Mouse (Mus musculus) lung, postnatal 36 days (tissue): ENCODE measurements at regions not wholly inside any gene's neighbourhood (a gene's known extent, or its start where the extent isn't known, plus 50 kb on each side); places are given as distances from the start of the nearest gene placed in this dataset.

Experiments used
- DNase-seq: peaks from one replicate; pipeline ENCODE4 v3.0.0; 2022; ENCODE audit warnings: mixed read lengths

- no peak for DNase-seq
These were observed 723.2 kb upstream of the Zeb2 start for GRCm38 (mm10) chr2:45840389-45840788.

GRCm38 (mm10) chr2:45836546-45837221 is 719.5 kb upstream of the Zeb2 start:
- DNase-seq = no peak

- peak; percentile 2 for DNase-seq
These were observed 700.9 kb upstream of the Zeb2 start for GRCm38 (mm10) chr2:45817945-45818719.

DNA sequence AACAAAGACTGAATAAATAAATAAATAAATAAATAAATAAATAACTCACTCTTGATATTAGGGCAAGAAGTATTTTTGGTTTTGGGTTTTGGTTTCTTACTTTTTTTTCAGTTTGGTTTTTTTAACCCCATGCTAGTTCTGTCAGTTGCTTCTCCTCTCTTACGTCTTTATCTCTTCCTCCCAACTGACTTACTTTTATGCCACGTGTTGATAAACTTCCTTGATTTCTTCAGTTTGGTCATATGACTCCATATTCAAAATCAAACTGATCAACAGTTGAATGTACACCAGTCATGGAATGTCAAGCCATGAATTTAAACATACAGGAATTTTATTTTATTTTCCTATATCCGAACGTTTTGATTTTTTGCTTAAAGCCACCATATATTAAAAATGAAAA is 697.5 kb upstream of the Zeb2 start:
- no peak for DNase-seq

DNA sequence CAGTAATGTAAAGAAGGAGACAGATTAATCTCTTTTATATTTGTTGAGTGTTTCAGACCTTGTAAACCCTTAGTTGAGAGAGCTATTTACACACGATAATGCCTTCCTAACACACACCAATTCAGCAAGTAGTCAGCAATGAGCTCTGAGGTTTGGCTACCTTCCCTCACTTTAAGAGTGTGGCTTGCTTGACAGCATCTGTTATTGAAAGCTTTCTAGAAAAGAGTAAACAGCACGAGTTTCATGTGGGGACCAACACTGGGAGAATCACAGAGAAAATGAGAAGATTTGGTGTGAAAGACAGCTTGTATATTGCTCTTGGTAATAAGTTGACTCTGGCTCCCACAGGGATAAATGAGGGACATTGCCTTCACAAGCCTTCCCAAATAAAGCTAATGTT is 688.1 kb upstream of the Zeb2 start:
- peak; percentile 2 for DNase-seq

DNA sequence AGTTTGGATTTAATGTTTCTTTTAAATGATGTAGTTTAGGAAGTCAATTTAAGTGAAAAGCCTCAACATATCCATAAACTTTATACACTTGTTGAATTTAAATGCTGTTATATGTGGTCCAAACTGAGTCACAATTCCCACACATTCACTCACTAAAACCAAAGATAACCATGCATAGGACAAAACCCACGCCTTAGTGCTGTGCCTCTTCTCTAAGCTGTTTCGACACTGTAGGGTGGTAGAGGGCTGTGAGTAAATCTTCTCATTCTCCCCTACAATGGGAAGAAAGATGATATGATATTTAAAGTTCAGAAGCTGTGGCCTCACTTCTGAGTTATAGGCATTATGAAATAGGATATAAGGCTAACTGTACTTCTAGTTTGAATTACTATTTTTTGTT is 682.9 kb upstream of the Zeb2 start:
- DNase-seq = no peak

DNA sequence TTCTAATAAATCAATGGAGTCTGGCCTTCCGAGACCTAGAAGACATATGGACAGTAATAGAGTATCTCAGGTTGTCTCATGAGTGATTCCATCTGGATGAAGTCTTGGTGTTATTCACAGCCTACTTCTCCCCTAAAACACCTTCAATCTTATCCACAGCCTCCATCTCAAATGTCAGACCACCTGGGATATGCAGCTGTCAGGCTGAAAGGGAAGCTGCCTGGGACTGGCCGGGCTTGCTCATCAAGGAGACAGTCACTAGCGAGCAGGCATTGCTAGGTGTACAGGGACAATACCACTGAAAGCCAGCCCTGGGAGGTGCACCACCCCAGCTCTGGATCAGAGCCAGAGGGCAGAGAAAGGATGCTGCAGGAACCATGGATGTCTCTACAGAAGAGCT is 676.4 kb upstream of the Zeb2 start:
- DNase-seq = no peak

- no peak for DNase-seq
These were observed 672.5 kb upstream of the Zeb2 start for GRCm38 (mm10) chr2:45789739-45790138.

DNA sequence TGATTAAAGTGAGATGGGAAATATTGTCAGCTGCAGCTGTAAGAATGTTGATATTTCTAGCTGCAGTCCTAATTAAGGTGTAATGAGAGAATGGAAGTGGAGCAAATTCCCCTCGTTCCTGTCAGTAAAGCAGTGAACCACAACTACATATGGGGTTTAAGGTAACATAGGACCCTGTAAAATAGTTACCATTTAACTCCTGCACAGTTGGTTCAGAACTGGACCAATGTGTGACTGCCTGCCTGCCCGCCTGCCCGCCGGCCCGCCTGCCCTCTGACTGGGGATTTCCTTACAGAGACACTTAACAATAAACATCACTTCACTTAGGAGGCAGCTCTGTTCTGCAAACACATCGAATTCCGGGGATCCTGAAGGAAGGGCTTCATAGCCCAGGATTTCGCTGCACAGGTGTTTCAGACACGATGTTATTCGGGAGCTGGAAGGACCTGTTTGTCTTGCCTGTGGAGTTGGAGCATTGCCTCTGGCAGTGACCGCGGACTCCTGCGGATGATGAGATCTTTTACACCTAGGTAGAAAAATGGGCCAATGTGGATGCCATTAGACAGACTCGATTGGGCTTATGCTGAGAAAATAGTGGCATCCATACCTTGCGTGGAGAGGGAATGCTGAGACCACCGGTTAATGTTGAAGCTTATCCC is 670.7 kb upstream of the Zeb2 start:
- no peak for DNase-seq

- DNase-seq = no peak
These were observed 669.6 kb upstream of the Zeb2 start for GRCm38 (mm10) chr2:45786787-45787186.

- no peak for DNase-seq
These were observed 668.5 kb upstream of the Zeb2 start for GRCm38 (mm10) chr2:45785684-45786083.

GRCm38 (mm10) chr2:45783634-45784412 is 666.6 kb upstream of the Zeb2 start:
- DNase-seq = no peak

- DNase-seq = no peak
These were observed 660.3 kb upstream of the Zeb2 start for GRCm38 (mm10) chr2:45777466-45777865.

DNA sequence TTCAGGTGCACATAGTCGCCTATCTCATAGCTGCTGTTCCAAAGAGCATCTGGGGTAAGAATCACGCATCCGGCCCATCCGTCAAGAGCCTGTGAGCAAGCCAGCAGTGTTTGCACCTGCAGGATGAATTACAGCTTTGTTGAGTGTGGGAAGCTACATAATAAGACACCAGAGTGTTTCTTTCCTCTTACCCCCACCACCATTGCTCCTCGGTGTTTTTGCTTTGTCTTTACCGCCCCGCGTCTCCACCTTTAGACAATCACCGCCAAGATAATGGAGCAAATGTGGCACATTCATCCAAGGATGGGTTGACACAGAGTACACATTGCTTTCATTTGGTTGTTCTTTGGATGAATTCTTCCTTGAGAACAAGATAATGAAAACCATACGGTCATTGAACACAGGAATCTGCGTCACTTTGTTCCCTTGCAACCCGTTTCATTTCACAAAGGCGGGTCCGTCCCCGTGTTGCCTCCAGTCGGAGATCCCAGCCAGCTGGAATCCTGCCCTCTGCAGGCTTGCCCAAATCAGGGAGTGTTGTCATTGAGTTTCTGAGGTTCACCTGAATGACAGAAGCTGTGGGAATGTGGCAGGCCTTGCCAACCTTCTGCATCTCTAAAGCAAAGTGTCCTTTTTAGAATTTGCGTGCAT is 659.4 kb upstream of the Zeb2 start:
- no peak for DNase-seq

GRCm38 (mm10) chr2:45775691-45776090 is 658.5 kb upstream of the Zeb2 start:
- DNase-seq = peak; percentile 4

DNA sequence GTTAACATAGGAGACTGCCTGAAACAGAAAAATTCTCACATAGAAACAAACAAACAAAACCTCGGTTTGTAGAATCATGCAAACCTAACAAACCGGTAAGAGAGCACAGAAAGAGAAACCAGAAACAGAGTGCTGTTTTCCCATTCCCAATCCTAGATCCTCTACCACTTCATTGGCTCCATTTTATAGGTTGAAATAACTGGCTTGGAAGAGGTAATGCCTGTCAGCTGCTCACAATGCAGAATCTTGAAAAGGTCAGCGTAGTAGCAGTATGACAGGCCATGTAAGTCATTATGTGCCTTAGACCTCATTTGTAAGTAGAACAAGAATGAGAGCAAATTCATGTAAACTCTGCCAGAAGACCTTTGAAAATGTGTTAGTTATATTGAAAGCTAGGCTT is 657.2 kb upstream of the Zeb2 start:
- DNase-seq = no peak

GRCm38 (mm10) chr2:45757176-45757575 is 640.0 kb upstream of the Zeb2 start:
- no peak for DNase-seq

GRCm38 (mm10) chr2:45756395-45756794 is 639.2 kb upstream of the Zeb2 start:
- no peak for DNase-seq

- DNase-seq = no peak
These were observed 634.6 kb upstream of the Zeb2 start for GRCm38 (mm10) chr2:45751746-45752145.

GRCm38 (mm10) chr2:45749379-45749778 is 632.2 kb upstream of the Zeb2 start:
- DNase-seq = no peak

- DNase-seq = peak; percentile 55
These were observed 630.4 kb upstream of the Zeb2 start for GRCm38 (mm10) chr2:45747263-45748236.
